In genomic region chr11:94988780-94989561, GRCm38 (mm10) we compare ENCODE assay signal across 1 mouse cellular context.
TF ChIP-seq lines count a peak whose summit lies in the region.

No protein-coding gene starts in this region.

TF ChIP-seq in ES-E14, 5 proteins besides CTCF, POLR2A, EP300 and RAD21 (continued from another document):
- no peak for TF ChIP-seq ZC3H11A (IDR thresholded peaks at IDR 0.05; ENCODE audit: borderline replicate concordance, low read depth, low read length)
- TF ChIP-seq MAFK (IDR thresholded peaks at IDR 0.05; ENCODE audit: insufficient read depth, low read depth, low read length) = no peak
